Mouse (Mus musculus): ENCODE measurements around the gene Dolpp1.

- no peak for TF ChIP-seq EP300 (optimal IDR thresholded peaks at IDR 0.05)
- no peak for TF ChIP-seq CTCF (IDR thresholded peaks at IDR 0.05; ENCODE audit: low read depth)
Measured at GRCm38 (mm10) chr2:30366203-30366602, 25.9 kb upstream of the Dolpp1 start.
